Mouse (Mus musculus): Measurements from ENCODE around the gene Cpox. TPM values are rescaled to one million over a fixed set of nuclear protein-coding genes. Genes with fewer than 3 reads are reported as not detected.

Cpox gene
- polyA plus RNA-seq (2012; rRNA removed; ENCODE audit: low replicate concordance): 5.9 and 11.2 TPM in 2 replicates

DNA sequence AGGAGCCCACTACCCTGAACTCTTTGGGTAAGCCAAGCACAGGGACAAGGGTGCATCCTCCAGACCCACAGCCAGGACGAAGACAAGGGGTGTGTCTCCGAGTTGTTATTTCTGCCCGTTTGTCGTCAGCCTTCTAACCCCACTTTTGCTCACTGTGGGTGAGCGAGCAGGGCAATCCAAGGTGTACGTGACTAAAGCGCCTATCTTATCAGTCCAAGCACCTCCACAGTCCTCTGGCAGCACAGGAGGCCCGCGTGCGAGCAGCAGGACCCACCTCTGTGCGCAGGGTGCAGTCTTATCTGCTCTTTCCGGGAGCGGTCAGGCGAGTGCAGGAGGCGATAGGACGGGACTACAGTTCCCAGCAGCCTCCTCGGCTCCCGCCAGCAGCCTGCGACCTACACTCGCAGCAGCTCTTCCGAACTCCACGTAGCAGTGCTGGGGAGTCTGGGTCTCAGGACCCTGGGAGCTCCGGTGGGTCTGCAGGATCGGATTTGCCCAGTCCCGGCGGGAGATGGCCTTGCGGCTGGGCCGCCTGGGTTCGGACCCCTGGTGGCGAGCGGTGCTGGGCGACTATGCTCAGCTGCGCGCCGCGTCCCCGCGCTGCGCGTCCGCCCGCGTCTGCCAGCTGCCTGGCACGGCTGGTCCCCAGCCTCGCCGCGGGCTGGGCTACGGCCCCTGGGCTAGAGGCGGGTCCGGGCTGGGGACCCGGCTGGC, at the start of gene Cpox:
Cpox (plus strand) TSS at position 376 of the 714 bp plus-strand sequence.

DNA sequence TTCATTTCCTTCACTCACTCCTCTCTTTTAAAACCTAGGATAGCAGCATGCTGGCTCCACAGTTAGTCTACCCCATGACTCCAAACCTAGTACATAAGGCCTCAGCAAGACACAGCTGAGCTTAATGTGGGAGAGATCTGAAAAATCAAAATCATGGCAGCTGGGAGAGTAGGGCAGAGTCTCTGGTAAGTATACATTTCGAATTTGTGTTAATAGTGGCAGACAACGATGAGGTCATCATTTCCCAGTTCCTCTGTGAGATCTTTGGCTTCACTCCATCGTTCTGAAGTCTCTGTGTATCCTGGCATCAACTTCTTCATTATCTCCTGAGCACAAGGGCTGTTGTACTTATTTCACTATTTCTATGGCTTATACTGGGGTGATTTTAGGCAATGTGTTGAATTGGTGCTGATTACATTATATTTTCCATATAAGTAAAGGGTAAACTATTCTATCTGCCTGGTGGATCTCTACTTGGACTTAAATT, 31.4 kb upstream of the Cpox start, which contains the start of gene E330017A01Rik:
E330017A01Rik (minus strand) TSS at position 51 of the 487 bp plus-strand sequence.

DNA sequence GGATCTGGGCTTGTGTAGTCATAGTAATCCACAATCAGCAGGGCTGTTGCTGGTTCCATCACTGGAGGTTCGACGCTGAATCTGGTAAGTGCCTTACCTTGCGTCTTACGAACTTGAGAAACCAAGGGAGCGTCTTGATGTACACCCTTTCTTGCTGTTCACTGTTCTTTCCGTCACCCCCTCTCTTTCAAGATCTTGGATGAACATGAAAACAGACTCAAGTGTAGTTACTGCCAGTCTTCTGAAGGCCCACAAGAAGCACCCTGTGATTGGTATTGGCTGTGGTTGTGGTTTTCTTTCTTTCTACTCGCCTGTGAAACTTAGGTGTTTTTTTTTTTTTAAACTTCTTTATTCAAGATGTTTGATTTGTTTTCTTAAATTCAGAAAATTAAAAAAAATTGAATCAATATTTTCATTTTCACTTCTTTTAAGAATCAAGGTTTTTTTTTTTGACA, 48.6 kb downstream of the Cpox start, which contains the start of gene Gpr15:
Gpr15 (minus strand) TSS at position 405 of the 455 bp plus-strand sequence.

DNA sequence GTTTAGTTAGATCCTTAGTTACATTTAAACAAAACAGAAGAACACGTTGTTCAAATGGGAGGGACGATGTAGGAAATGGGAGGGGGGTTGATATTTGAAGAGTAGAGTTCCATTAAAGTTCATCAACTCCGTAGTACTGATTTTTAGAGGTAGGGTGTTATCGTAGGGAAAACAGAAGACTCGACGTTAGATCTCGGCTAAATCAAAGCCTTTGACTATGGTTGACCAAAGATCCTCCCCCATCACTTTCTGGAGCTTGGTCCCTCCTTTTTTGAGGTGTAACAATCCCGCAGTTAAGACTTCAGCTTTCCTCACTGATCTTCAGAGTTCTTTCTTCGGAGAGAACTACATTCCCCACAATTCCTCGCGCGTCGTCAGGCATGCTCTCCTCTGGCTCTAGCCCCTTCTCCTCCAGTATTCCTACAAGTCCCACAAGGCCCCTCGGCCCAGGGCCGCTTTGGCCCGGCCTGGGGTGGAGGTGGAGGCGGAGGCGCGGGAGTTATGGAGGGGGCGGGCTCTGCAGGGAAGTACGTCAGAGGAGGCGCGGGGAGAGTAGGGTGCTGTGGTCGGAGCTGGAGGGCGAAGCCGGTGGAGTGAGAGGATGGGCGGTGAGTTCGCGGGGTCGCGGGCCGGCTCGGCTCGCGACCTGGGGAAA, 57.5 kb downstream of the Cpox start, which contains the start of gene Cldnd1:
Cldnd1 (plus strand) TSS at position 434 of the 655 bp plus-strand sequence.

DNA sequence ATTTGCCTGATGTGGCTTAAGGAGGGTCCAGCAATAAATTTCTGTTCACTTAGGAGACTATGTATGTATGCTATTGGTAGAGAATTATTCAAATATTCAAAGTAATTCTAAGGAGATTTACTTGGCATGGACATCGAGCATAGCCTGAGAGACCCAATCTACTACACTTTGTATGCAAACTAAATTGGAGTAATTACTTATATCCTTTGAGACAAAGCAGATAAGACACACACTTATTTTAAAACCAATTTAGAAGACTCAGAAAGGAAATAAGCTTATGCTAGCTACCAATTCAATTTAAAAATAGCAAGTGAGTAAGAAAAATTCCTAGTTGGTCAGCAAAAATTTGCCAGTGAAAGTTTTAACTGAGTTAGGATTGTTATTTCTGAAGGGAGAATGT, 93.0 kb downstream of the Cpox start, which contains the start of gene Olfr172:
Olfr172 (minus strand) TSS at position 101 of the 400 bp plus-strand sequence.

Other genes starting within 250 kb of the Cpox start
- gene St3gal6, start 146.0 kb upstream of the Cpox start, polyA plus RNA-seq (2012; rRNA removed; ENCODE audit: low replicate concordance): 22.8 and 23.1 TPM in 2 replicates
- not detected in 2 replicates for gene Gm813, start 53.3 kb upstream of the Cpox start, polyA plus RNA-seq (2012; rRNA removed; ENCODE audit: low replicate concordance)
- not detected in 2 replicates for gene E330017A01Rik, start 31.6 kb upstream of the Cpox start, polyA plus RNA-seq (2012; rRNA removed; ENCODE audit: low replicate concordance)
- 0.06 and 0.11 TPM in 2 replicates for gene Gpr15, start 48.8 kb downstream of the Cpox start, polyA plus RNA-seq (2012; rRNA removed; ENCODE audit: low replicate concordance)
- 40.9 and 84.8 TPM in 2 replicates for gene Cldnd1, start 57.6 kb downstream of the Cpox start, polyA plus RNA-seq (2012; rRNA removed; ENCODE audit: low replicate concordance)
- not detected in 2 replicates for gene Olfr172, start 92.9 kb downstream of the Cpox start, polyA plus RNA-seq (2012; rRNA removed; ENCODE audit: low replicate concordance)
- not detected in 2 replicates for gene Olfr173, start 130.0 kb downstream of the Cpox start, polyA plus RNA-seq (2012; rRNA removed; ENCODE audit: low replicate concordance)
- not detected in 2 replicates for gene Olfr175-ps1, start 156.5 kb downstream of the Cpox start, polyA plus RNA-seq (2012; rRNA removed; ENCODE audit: low replicate concordance)
- not detected in 2 replicates for gene Olfr177, start 204.5 kb downstream of the Cpox start, polyA plus RNA-seq (2012; rRNA removed; ENCODE audit: low replicate concordance)
- not detected in 2 replicates for gene Olfr178, start 221.8 kb downstream of the Cpox start, polyA plus RNA-seq (2012; rRNA removed; ENCODE audit: low replicate concordance)

All from subcutaneous adipose tissue, adult 2 months (tissue).